In genomic region chr7:35813306-35813705, GRCm38 (mm10) we compare ENCODE assay signal across 20 mouse cellular contexts.
"Had no signal": no experiment of that assay in that cellular context is flagged by ENCODE, and none has a peak within 500 bp of the region (broad histone marks: within the 10 kb centered on the region; RNA-seq: fewer than 3 reads in every experiment).

No protein-coding gene starts in this region.

- H3K4me3 ChIP-seq: kidney, embryonic 15.5 days; limb, embryonic 12.5 days; limb, embryonic 15.5 days; liver, embryonic 12.5 days; liver, embryonic 15.5 days; lung, embryonic 15.5 days; megakaryocyte, embryonic 14.5 days; midbrain, embryonic 10.5 days; midbrain, embryonic 15.5 days; neural tube, embryonic 12.5 days; neural tube, embryonic 15.5 days had no signal

- DNase-seq: kidney, adult 2 months; kidney, postnatal 10 days; kidney, postnatal 36 days; left cerebral cortex, postnatal 4 days; lung, adult 18-20 months; lung, postnatal 10 days; lung, postnatal 36 days; thymus, postnatal 25 days had no signal

- H3K27ac ChIP-seq: kidney, embryonic 15.5 days; limb, embryonic 12.5 days; limb, embryonic 15.5 days; liver, embryonic 12.5 days; liver, embryonic 15.5 days; lung, embryonic 15.5 days; midbrain, embryonic 10.5 days; midbrain, embryonic 15.5 days; neural tube, embryonic 12.5 days; neural tube, embryonic 15.5 days; stomach, postnatal 0 days had no signal
